Mouse (Mus musculus) liver, embryonic 12.5 days (tissue): ENCODE results near the gene Immt. TPM values are rescaled to one million over a fixed set of nuclear protein-coding genes. Genes with fewer than 3 reads are reported as not detected.
A peak's percentile ranks its signal among the peaks of the same experiment; 100 is the strongest.

ENCODE experiments used
- ATAC-seq: fragments of 200-750 bp; cut with Nextera tagmentation; 2 replicates; pipeline ENCODE4 v1.8.0; 2017; ENCODE audit warnings: moderate number of reproducible peaks, mild to moderate bottlenecking, moderate library complexity
- H3K27ac ChIP-seq: fragments of 300-500 bp; sonication (generic); 2 replicates; pipeline ENCODE4 v1.5.1; 2016; ENCODE audit warnings: mild to moderate bottlenecking
- H3K27me3 ChIP-seq: fragments of 300-500 bp; sonication (generic); replicated peaks from 2 replicates; pipeline ENCODE4 v1.6.1; 2016; ENCODE audit warnings: mild to moderate bottlenecking, moderate library complexity
- H3K36me3 ChIP-seq: fragments of 300-500 bp; sonication (generic); 2 replicates; pipeline ENCODE4 v1.6.1; 2016; ENCODE audit warnings: mild to moderate bottlenecking, moderate library complexity
- H3K4me1 ChIP-seq: fragments of 300-500 bp; sonication (generic); 2 replicates; pipeline ENCODE4 v1.6.1; 2016
- H3K4me2 ChIP-seq: fragments of 300-500 bp; sonication (generic); 2 replicates; pipeline ENCODE4 v1.6.1; 2016; ENCODE audit warnings: mild to moderate bottlenecking, moderate library complexity
- H3K4me3 ChIP-seq: fragments of 300-500 bp; sonication (generic); 2 replicates; pipeline ENCODE4 v1.5.1; 2016; ENCODE audit warnings: mild to moderate bottlenecking, moderate library complexity
- H3K9ac ChIP-seq: fragments of 300-500 bp; sonication (generic); 2 replicates; pipeline ENCODE4 v1.6.1; 2016; ENCODE audit warnings: mild to moderate bottlenecking, moderate library complexity
- H3K9me3 ChIP-seq: fragments of 300-500 bp; sonication (generic); replicated peaks from 2 replicates; pipeline ENCODE4 v1.6.1; 2016; ENCODE audit warnings: mild to moderate bottlenecking, moderate library complexity
- WGBS: fragments of 180-500 bp; shearing (Covaris S2); methylation state at CpG from one replicate; pipeline ENCODE4 v1.1.7; 2016; ENCODE audit not compliant: insufficient replicate concordance; 5-methylcytosine and 5-hydroxymethylcytosine counted together
- polyA plus RNA-seq: library from polyadenylated mRNA; unstranded; fragments of >200 nt; fragmentation: Nextera tagmentation; extraction: Ambion mirVana; gene quantifications from 2 replicates; pipeline ENCODE4 v1.2.1, GENCODE M21; 2016

Immt gene
- polyA plus RNA-seq, 1 experiment from 2014 or later, result 176 TPM

DNA sequence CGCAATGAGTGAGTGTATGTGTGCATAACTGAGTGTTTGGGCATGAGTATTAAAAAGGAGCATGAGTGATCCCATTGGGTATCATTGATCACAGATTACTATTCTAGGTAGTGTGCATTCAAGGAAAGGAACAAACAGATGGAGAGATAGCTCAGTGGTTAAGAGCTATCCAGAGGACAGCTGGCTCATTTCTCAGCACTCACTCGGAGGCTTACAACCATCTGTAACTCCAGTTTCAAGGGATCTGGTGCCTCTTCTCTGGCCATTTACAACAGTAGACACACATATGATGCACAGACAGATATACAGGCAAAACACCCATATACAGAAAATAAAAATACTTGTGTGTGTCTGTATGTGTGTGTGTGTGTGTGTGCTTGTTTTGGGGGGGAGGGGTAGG, 36.6 kb downstream of the Immt start:
- no peak overlapping the region for H3K27ac ChIP-seq
- no peaks in the 10 kb centered on the region for H3K4me1 ChIP-seq
- 89% methylated on average over 2 of the region's 2 CpGs for WGBS
- H3K4me2 ChIP-seq, result no peak overlapping the region
- no peak overlapping the region for H3K4me3 ChIP-seq
- no peak for ATAC-seq
- H3K27me3 ChIP-seq, result no peaks in the 10 kb centered on the region
- peaks cover 93% of the 10 kb centered on the region for H3K36me3 ChIP-seq
- no peak overlapping the region for H3K9ac ChIP-seq
- H3K9me3 ChIP-seq, result no peaks in the 10 kb centered on the region

DNA sequence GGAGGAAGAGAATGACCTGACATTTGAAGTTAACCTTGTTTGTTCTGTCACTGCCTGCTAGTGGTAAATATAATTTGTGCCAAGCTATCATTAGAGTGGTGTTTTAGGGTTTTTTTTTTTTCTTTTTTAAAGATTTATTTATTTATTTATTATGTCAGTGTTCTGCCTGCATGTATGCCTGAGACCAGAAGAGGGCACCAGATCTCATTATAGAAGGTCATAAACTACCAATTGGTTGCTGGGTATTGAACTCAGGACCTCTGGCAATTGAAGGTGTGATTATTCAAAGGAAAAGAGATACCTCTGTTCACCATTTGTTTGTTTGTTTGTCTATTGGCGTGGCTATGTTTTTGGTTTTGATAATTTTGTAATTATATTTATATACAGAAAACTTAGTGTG, 37.7 kb downstream of the Immt start:
- H3K9me3 ChIP-seq, result no peaks in the 10 kb centered on the region
- 77% methylated on average over 1 of the region's 1 CpGs for WGBS
- H3K36me3 ChIP-seq, result peaks cover 93% of the 10 kb centered on the region
- H3K9ac ChIP-seq, result no peak overlapping the region
- no peak overlapping the region for H3K4me2 ChIP-seq
- no peak overlapping the region for H3K4me3 ChIP-seq
- H3K27ac ChIP-seq, result no peak overlapping the region
- H3K4me1 ChIP-seq, result no peaks in the 10 kb centered on the region
- H3K27me3 ChIP-seq, result no peaks in the 10 kb centered on the region
- ATAC-seq, result no peak

DNA sequence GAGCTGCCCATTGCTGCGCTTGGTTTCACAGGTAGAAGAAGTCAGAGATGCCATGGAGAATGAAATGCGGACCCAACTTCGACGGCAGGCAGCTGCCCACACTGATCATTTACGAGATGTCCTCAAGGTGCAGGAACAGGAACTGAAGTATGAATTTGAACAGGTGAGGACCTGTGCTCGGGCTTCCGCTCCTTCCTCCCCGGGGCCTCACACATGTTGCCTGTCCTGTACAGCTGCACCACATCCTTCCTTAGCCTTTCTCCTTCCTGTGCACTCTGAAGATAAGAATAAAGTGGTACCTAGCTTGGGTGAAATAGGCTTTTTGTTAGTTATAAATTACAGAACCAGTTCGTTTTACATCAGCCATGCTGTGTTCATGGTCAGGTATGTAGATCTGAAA, 40.3 kb downstream of the Immt start:
- Histone ChIP-seq H3K27me3 (no peaks in the 10 kb centered on the region), H3K27ac (no peak overlapping the region), H3K9ac (no peak overlapping the region), H3K4me2 (no peak overlapping the region), H3K4me1 (no peaks in the 10 kb centered on the region), H3K9me3 (no peaks in the 10 kb centered on the region), H3K36me3 (peaks cover 93% of the 10 kb centered on the region), H3K4me3 (no peak overlapping the region)
- WGBS, result 85% methylated on average over 9 of the region's 9 CpGs
- ATAC-seq, result no peak

DNA sequence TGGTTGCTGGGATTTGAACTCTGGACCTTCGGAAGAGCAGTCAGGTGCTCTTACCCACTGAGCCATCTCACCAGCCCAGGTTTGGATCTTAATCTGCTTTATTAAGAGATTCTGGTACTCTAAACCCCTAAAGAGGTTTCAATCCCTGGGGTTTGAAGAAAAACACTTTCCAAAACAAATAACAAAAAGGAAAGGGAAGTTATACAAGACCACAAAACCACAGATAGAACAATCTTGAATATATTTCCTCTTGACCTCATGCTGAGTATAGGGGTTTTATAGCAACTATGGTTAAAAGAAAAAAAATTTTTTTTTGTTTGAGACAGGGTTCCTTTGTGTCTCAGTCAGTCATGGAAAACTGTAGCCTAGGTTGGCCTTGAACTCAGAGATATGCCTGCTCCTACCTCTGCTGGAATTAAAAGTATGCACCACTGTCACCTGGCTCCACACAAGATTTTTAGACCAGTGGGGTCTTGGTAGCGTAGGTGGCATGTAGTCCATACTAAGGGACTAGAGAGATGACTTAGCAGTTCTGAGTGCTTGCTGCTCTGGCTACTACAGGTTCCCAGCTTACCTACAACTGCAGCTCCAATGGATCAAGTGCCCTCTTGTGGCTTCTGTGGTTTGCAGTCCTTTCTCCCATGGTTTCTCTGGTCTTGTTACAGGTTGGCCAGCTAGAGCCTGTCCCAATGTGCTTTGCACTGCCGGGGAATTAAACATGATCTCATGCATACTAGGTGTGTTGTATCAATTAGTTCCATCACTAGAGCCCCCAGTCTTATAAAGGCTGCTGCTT, 47.0 kb downstream of the Immt start:
- ATAC-seq, result no peak
- no peak overlapping the region for H3K4me2 ChIP-seq
- no peaks in the 10 kb centered on the region for H3K9me3 ChIP-seq
- H3K27me3 ChIP-seq, result no peaks in the 10 kb centered on the region
- no peaks in the 10 kb centered on the region for H3K4me1 ChIP-seq
- WGBS, result 73% methylated on average over 3 of the region's 3 CpGs
- no peak overlapping the region for H3K9ac ChIP-seq
- H3K36me3 ChIP-seq, result peaks cover 93% of the 10 kb centered on the region
- no peak overlapping the region for H3K27ac ChIP-seq
- no peak overlapping the region for H3K4me3 ChIP-seq

DNA sequence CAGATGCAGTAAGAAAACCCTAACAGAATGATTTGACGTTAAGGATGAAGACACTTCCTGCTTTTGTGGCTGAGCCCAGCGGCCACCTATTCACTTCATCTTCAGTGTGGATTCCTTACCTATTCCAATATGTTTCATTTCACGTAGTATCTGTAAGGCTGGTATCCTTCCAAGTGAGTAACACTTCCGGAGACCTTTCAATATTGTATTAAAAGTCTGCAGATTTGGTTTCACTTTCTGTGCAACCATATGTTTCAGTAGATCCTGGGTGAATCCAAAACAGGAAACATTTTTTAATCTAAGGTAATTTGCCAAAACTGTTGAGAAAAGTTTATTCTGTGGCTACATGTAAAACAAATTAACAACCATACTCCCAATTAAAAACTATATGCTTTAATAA, 62.1 kb downstream of the Immt start:
- Histone ChIP-seq H3K36me3 (peaks cover 98% of the 10 kb centered on the region), H3K9me3 (no peaks in the 10 kb centered on the region), H3K4me2 (no peak overlapping the region), H3K27ac (no peak overlapping the region), H3K27me3 (no peaks in the 10 kb centered on the region), H3K9ac (no peak overlapping the region), H3K4me3 (no peak overlapping the region), H3K4me1 (no peaks in the 10 kb centered on the region)
- 80% methylated on average over 4 of the region's 4 CpGs for WGBS
- ATAC-seq, result no peak

DNA sequence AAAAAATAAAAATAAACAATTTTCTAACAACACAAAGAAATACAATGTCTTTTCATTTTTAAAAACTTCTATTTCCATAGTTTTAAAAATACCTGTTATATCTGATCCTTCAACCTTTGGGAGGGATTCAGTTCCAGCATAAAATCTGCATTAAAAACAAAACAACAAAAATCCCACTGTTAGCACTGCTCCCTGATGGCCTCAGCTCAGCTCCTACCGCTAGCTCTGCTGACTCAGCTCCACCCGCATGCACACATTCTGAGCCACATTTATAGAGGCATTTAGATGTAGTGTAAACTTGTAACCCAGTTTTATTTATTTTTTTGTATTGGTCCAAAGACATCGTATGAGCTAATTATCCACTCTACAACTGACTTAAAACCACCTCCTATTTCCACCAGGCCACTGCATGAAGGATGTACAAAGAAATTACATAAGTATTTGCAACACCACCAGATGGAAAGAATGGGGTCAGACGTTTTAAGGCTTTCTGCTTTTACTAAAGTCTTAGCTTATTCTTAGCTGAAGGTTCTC, 76.6 kb downstream of the Immt start:
- Histone ChIP-seq H3K9me3 (no peaks in the 10 kb centered on the region), H3K4me1 (peaks cover 45% of the 10 kb centered on the region), H3K27ac (no peak overlapping the region), H3K9ac (peak overlapping the region; percentile 77), H3K4me3 (peak overlapping the region; percentile 86), H3K4me2 (peak overlapping the region; percentile 80), H3K36me3 (peaks cover 48% of the 10 kb centered on the region), H3K27me3 (no peaks in the 10 kb centered on the region)
- 3% methylated on average over 4 of the region's 4 CpGs for whole genome bisulfite sequencing
- ATAC-seq, result no peak

DNA sequence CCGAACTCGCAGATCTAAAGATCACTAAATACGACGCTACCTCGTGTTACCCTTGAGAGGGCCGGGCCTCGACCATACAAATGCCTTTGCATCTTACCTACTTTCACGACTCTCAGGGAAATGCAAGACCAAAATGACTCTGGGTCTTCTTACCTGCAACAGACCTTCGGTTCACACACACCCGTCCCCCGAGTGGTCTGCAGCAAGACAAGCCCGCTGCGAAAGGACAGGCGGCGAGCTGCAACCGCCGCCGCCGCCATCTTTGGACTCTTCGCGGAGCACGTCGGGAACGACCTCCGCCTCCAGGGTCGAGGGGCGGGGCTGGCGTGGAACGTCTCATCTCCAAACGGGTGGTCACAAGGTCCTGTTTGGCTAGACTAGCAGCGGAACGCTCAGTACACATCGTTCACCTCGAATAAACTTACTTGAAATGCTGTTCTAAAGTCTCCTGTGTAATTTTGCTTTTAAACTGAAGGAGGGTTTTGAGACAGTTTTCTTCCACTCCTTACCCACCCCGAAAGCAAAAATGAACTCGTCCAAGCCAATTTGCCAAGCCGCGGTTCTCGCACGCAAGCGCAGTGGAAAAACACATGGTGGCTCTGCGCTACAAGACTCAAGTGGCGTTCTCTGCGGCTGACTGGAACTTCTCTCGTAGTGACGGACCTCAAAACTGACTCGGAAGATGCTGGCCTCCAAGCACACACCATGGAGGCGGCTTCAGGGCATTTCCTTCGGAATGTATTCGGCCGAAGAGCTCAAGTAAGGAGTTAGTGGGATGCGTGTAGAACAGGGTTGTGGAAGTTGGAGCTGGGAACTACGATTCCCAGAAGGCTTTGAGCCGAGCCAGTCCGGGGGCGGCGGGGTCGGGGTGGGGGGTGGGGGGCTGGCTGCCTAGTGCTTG, 77.6 kb downstream of the Immt start, which contains the start of the genes Ptcd3 and Polr1a:
Ptcd3 (minus strand) TSS at position 270 of the 901 bp plus-strand sequence.
Polr1a (plus strand) TSS at position 573 of the 901 bp plus-strand sequence.
- peak; percentile 78 for ATAC-seq
- WGBS, result under 1% methylated on average over 58 of the region's 58 CpGs
- Histone ChIP-seq H3K4me3 (peak within 1 kb of the TSS; percentile 86), H3K4me2 (peak within 1 kb of the TSS; percentile 80), H3K27me3 (no peaks in the 10 kb centered on the region), H3K36me3 (peaks cover 47% of the 10 kb centered on the region), H3K27ac (peak within 1 kb of the TSS; percentile 67), H3K4me1 (peaks cover 45% of the 10 kb centered on the region), H3K9me3 (no peaks in the 10 kb centered on the region), H3K9ac (peak within 1 kb of the TSS; percentile 77)

GRCm38 (mm10) chr6:71909384-71909783, 78.3 kb downstream of the Immt start:
- Histone ChIP-seq H3K9ac (peak overlapping the region; percentile 77), H3K27me3 (no peaks in the 10 kb centered on the region), H3K4me1 (peaks cover 45% of the 10 kb centered on the region), H3K36me3 (peaks cover 47% of the 10 kb centered on the region), H3K27ac (peak overlapping the region; percentile 45), H3K9me3 (no peaks in the 10 kb centered on the region), H3K4me3 (peak overlapping the region; percentile 86), H3K4me2 (peak overlapping the region; percentile 80)
- 0 out of 2 replicates have a peak, but pooled peaks have one; percentile 7 for ATAC-seq
- 14% methylated on average over 10 of the region's 10 CpGs for WGBS

DNA sequence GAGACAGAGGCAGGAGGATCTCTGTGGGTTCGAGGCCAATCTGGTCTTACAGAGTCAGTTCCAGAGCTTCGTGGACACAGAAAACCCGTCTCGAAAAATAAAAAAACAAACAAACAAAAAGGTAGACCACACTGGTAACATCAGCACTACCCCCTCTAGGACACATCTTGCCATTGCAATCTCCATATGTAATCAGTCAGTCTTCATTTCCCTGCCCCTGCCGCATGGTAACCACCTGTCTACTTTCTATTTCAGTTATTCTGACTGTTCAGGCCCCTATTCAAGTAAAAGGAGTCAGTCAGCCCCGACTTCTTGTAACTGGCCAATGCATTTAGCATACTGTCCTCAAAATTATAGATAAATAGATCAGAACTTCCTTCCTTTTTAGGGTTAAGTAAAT, 78.7 kb downstream of the Immt start:
- H3K27ac ChIP-seq, result peak overlapping the region; percentile 45; the same call in 1 of the 2 replicates
- peaks cover 45% of the 10 kb centered on the region for H3K4me1 ChIP-seq
- no peaks in the 10 kb centered on the region for H3K27me3 ChIP-seq
- peaks cover 46% of the 10 kb centered on the region for H3K36me3 ChIP-seq
- H3K4me3 ChIP-seq, result peak overlapping the region; percentile 86
- H3K4me2 ChIP-seq, result peak overlapping the region; percentile 80
- H3K9ac ChIP-seq, result peak overlapping the region; percentile 77
- no peak for ATAC-seq
- no peaks in the 10 kb centered on the region for H3K9me3 ChIP-seq
- WGBS, result 34% methylated on average over 6 of the region's 6 CpGs

DNA sequence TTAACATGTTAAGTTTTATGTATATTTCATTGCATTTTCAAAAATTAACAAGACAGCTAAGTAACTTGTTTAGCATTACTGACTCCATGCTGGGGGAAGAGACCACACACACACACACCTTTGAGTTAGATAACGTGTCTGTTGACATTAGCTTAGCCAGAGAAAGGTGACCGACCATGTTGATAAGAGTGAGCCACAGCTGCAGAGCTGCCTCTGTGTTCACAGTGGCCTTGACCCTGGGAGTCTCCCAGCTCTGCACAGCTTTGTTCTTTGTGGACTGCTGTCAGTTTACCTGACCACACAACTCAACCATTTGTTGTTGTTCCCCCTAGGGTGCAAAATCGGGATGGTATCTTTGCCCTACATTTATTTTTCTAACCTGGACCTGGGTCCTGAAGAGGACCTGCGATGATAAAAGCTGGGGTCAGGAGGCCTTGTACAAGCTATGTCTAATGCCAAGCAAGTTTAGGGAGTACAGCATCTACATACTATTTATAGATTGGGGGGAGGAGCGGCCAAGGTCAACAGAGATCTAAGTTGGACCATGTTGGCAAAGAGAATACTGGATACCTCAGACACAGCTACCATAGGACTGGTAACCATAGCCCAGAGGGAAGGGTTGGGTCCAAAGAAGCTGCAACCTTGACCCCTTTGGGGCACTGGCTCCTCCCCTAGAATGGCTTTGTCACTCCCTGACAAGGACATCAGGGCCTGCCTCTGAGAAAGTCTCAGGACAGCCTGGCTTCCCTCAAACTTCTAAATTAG, 80.7 kb downstream of the Immt start:
- Histone ChIP-seq H3K36me3 (peaks cover 45% of the 10 kb centered on the region), H3K27ac (peak overlapping the region; percentile 67), H3K4me1 (peaks cover 35% of the 10 kb centered on the region), H3K4me3 (0 out of 2 replicates have a peak overlapping the region, but pooled peaks have one; percentile 2), H3K4me2 (peak overlapping the region; percentile 80), H3K27me3 (no peaks in the 10 kb centered on the region), H3K9me3 (no peaks in the 10 kb centered on the region), H3K9ac (no peak overlapping the region; the same call in 1 of the 2 replicates)
- 47% methylated on average over 5 of the region's 5 CpGs for WGBS
- peak; percentile 66 for ATAC-seq

DNA sequence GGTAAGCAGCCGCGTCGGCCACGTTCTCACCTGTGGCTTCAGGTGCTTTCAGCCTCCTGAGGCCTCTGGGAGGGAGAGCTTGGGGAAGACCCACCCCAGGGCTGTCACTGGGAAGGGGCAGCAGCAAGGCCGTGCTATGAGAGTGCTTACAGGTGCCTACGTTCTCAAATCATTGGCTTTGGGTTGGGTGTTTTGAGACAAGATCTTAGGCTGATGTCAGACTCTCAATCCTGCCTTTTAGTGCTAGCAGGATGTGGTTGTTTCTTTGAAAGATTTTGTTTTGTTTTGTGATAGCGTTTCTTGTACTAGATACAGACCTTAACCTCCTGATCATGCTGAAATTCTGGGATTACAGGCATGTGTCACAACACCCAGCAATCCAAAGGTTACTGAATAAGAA, 89.6 kb downstream of the Immt start:
- Histone ChIP-seq H3K27me3 (no peaks in the 10 kb centered on the region), H3K4me1 (no peaks in the 10 kb centered on the region), H3K4me3 (no peak overlapping the region), H3K27ac (no peak overlapping the region), H3K9ac (no peak overlapping the region), H3K36me3 (peaks cover 99% of the 10 kb centered on the region), H3K9me3 (no peaks in the 10 kb centered on the region), H3K4me2 (no peak overlapping the region)
- no peak for ATAC-seq
- WGBS, result 91% methylated on average over 7 of the region's 7 CpGs
